Mouse (Mus musculus): ENCODE measurements around the gene Olfr295. TPM values are rescaled to one million over a fixed set of nuclear protein-coding genes. Genes with fewer than 3 reads are reported as not detected.

Gene Olfr295
- polyA plus RNA-seq (2012; rRNA removed): not detected in 2 replicates

DNA sequence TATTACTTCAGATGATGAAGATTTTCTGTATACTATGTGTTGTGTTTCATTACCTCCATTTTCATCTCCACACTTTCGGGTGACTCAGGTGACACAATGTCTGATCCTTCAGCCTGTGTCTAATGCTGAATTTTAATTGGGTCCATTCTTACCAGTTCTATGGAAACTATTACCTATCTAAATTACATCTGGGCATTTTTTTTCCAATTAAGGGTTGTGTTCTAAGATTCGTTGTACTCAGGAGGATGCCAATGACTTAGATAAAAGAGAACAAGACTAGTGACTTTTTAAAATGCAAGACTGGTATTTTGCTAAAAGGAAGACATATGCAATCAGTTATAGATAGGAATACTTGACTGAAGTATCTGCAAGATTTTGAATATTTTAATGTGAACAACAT is at the start of gene Olfr295:
Gene Olfr295 (plus strand): TSS at position 301 of the 400 bp plus-strand sequence.
- 71% methylated on average over 2 of the region's 2 CpGs for WGBS
- Histone ChIP-seq H3K4me3 (ENCODE audit: insufficient read depth, low read depth, low read length) (no peak within 1 kb of the TSS), H3K4me1 (ENCODE audit: control insufficient read depth, insufficient read depth, low read length) (no peaks in the 10 kb centered on the region), H3K27me3 (replicated peaks; ENCODE audit: control insufficient read depth, insufficient read depth, low read length) (no peaks in the 10 kb centered on the region), H3K36me3 (ENCODE audit: control insufficient read depth, insufficient read depth, low read length) (no peaks in the 10 kb centered on the region), H3K27ac (ENCODE audit: insufficient read depth, low read depth, low read length) (no peak within 1 kb of the TSS)
- DNase-seq: no peak
- TF ChIP-seq POLR2A (IDR thresholded peaks at IDR 0.05; ENCODE audit: low read depth, low read length) (no peak), CTCF (conservative IDR thresholded peaks at IDR 0.05; ENCODE audit: insufficient read depth, insufficient read length, low read depth, low read length) (no peak)

DNA sequence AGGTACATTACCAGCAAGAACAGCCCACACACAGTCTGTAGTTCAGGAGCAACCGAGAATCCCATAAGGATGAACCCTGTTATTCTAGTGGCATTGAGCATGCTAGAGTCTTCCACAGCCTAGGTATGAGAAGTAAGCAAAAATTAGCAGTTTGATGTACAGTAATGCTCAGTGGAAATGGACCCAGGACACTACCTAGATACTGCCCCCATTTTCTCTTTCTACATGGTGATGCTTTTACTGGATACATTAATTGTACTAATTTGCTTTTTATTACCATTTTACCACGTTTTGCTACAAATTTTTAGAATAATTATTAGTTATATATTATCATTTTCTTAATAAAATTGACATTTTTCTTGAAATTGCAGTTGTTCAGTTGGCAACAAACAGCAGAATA is 32.9 kb downstream of the Olfr295 start, which contains the start of gene Olfr294:
Gene Olfr294 (minus strand): TSS at position 101 of the 400 bp plus-strand sequence.
- TF ChIP-seq CTCF (conservative IDR thresholded peaks at IDR 0.05; ENCODE audit: insufficient read depth, insufficient read length, low read depth, low read length) (no peak), POLR2A (IDR thresholded peaks at IDR 0.05; ENCODE audit: low read depth, low read length) (no peak)
- Histone ChIP-seq H3K4me1 (ENCODE audit: control insufficient read depth, insufficient read depth, low read length) (no peaks in the 10 kb centered on the region), H3K27me3 (replicated peaks; ENCODE audit: control insufficient read depth, insufficient read depth, low read length) (no peaks in the 10 kb centered on the region; the same call in 1 of the 2 replicates), H3K27ac (ENCODE audit: insufficient read depth, low read depth, low read length) (no peak within 1 kb of the TSS), H3K36me3 (ENCODE audit: control insufficient read depth, insufficient read depth, low read length) (no peaks in the 10 kb centered on the region), H3K4me3 (ENCODE audit: insufficient read depth, low read depth, low read length) (no peak within 1 kb of the TSS)
- WGBS: 58% methylated on average over 2 of the region's 2 CpGs
- no peak for DNase-seq

Other genes with a start within 250 kb of the Olfr295 start
- gene Olfr307, start 246.3 kb upstream of the Olfr295 start, polyA plus RNA-seq (2012; rRNA removed): not detected in 2 replicates
- not detected in 2 replicates for gene Olfr305, start 216.9 kb upstream of the Olfr295 start, polyA plus RNA-seq (2012; rRNA removed)
- not detected in 2 replicates for gene Olfr304, start 197.2 kb upstream of the Olfr295 start, polyA plus RNA-seq (2012; rRNA removed)
- gene Olfr303, start 186.1 kb upstream of the Olfr295 start, polyA plus RNA-seq (2012; rRNA removed): not detected in 2 replicates
- gene Olfr301, start 180.0 kb upstream of the Olfr295 start, polyA plus RNA-seq (2012; rRNA removed): not detected in 2 replicates
- gene Olfr299, start 123.9 kb upstream of the Olfr295 start, polyA plus RNA-seq (2012; rRNA removed): not detected in 2 replicates
- not detected in 2 replicates for gene Olfr298, start 91.4 kb upstream of the Olfr295 start, polyA plus RNA-seq (2012; rRNA removed)
- not detected in 2 replicates for gene Olfr297, start 63.9 kb upstream of the Olfr295 start, polyA plus RNA-seq (2012; rRNA removed)
- gene Olfr294, start 32.8 kb downstream of the Olfr295 start, polyA plus RNA-seq (2012; rRNA removed): not detected in 2 replicates
- not detected in 2 replicates for gene Olfr293, start 65.2 kb downstream of the Olfr295 start, polyA plus RNA-seq (2012; rRNA removed)
- not detected in 2 replicates for gene Olfr292, start 104.5 kb downstream of the Olfr295 start, polyA plus RNA-seq (2012; rRNA removed)
- 45.7 and 49.4 TPM in 2 replicates for gene Folh1, start 192.1 kb downstream of the Olfr295 start, polyA plus RNA-seq (2012; rRNA removed)
- 0.13 and 0.15 TPM in 2 replicates for gene Vmn2r77, start 211.2 kb downstream of the Olfr295 start, polyA plus RNA-seq (2012; rRNA removed)